Mouse (Mus musculus): ENCODE data around the gene Esrrg. TPM values are rescaled to one million over a fixed set of nuclear protein-coding genes. Genes with fewer than 3 reads are reported as not detected.

Esrrg gene
- polyA plus RNA-seq, 1 experiment, result 0.60 TPM

DNA sequence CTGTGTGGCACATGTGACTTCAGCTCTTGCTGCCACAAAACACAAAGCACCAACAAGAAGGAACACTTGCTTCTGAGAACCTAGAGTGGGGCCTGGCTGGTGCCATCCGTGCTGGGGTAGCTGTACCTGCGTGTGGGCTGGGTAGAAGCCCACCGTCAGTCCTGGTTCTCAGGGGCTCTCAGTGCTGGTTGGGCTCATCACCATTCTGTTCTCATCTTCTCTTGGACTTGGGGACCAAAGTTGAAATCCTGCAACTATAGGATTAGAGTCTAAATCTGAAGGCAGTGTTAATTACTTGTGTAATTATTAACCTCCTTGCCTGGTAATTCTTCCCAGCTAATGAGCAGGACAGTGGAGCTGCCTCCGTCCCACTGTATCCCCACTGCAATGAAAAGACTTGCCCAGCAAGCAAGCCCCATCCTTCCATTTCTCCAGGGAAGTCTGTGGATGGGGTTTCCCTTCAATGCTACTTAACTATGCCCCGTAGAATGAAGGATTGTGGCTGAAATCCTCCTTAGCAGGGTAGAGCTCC lies 199.9 kb downstream of the Esrrg start:
- WGBS, result 77% methylated on average over 5 of the region's 5 CpGs
- no peak for DNase-seq (ENCODE audit: low read depth, low spot score)

DNA sequence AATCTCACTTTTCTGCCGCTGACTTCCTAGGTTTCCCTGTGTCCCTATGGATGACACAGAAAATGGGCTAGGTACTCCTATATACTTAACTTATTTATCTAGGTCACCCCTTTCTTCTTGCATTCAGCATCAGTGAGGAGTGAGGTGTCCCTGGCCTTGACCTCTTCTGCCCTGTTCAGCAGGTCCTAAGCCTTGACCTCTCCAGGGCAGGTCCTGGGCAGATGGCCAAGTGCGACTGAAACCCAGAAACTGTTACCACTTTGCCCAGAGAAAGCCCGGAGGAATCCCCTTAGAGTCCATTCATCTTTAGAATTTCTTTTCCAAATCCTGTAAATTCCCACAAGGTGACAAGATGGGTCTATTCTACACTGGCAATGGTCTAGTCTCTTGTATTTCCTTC lies 201.0 kb downstream of the Esrrg start:
- no peak for DNase-seq (ENCODE audit: low read depth, low spot score)
- 78% methylated on average over 3 of the region's 3 CpGs for WGBS

DNA sequence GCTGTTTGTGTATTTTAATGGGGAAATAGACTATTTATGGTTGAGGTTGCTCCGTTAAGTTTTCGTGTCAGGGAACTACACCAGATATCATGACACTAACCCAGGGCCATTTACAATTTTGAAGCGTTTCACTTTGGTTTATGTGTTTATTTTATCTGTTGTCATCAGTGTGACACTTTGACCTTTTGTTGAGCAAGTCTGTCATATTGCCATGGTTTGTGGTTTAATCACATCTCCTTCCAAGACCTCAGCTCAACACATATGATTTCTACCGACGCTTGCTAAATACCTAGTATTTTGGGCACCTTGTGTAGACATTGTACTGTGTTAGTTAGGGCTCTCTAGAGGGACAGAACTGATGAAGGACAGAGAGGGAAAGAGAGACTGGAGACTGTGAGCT lies 210.8 kb downstream of the Esrrg start:
- 76% methylated on average over 5 of the region's 5 CpGs for WGBS
- DNase-seq (ENCODE audit: low read depth, low spot score), result no peak

DNA sequence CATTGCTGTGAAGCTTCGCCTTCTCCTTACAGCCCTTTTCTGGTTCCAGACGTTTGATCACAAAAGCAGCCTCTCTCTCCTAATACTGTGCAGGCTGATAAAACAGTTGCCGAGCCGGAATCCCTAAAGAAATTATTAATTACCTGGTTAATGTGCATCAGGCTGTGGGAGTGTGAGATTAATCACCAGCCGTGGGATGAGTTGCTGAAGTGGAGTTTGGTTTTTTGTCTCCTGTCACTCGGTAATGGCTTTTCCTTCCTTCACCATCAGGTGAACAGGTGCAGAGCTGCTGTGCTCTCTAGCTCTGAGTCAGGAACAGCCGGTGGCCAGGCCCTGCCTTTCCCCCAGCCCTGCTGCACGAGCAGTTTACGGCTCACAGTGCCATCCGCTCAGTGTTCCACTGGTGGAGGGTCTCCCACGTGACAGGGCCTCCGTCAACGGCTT lies 212.8 kb downstream of the Esrrg start:
- 86% methylated on average over 13 of the region's 13 CpGs for WGBS
- DNase-seq (ENCODE audit: low read depth, low spot score), result no peak

DNA sequence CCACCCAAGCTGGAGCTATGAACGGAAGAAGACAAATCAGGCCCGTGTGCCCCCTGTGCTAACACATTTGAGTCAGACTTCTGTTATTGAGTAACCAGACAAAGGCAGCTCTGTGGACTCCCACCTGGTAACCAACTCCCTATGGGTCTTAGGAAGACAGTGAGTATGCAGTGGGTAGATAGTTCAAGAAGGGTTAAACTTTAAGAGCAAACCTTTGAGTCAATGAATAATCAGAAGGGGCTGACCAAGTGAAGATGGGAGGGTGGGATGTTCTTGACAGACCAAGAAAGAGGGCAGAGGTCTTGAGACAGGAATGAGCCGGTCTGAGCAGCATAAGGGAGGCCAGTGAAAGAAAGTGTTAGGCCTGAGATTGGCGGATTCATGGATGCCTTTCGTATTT lies 214.8 kb downstream of the Esrrg start:
- WGBS, result 66% methylated on average over 5 of the region's 5 CpGs
- DNase-seq (ENCODE audit: low read depth, low spot score), result no peak

DNA sequence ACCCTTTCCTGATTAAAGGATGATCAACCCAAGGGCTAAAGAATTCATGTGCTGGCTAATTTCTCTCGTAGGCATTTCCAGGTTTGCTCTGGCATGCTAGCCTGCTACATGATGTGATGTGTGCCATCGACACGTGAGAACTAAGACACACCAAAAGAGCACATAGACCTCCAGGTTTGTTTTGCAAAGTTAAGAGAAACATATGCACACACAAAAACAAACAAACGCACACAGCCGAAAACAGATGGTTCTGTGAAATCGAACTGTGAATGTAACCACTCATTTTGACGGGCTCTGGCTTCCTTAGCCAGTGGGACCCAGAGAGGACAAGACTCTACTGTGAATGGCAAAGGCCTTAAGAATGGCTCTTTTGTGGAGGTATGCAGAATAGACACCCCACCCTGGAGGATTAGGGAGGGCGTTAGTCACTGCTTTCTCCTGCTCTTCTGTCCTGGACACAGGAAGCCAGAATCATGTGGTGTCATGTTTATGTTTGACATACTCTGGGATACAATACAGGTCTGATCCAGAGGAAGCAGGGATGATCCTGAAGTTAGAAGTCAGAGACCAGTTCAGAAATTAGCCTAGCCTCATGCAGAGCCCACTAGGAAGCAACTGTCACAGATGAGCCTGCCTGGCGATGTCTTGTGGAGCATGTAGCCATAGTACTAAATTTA lies 217.0 kb downstream of the Esrrg start:
- DNase-seq (ENCODE audit: low read depth, low spot score), result no peak

DNA sequence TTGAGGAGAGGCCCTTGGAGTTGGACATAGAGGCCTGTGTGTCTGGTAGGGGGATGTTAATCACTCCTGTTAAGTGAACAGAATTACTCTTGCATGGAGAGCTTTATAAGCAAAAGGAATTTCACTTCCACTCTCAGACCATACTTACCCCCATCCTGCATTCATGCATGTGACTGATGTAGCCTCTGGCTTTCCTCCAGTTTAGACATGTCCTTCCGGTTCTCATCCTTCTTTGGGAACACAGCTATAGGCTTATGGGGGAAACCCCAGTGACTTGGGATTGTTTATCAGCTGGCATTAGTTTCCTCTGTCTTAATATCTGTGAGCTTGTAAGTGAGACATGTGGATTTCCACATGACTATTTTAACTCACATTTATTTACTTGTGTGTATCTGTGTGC lies 217.5 kb downstream of the Esrrg start:
- no peak for DNase-seq (ENCODE audit: low read depth, low spot score)
- 67% methylated on average over 1 of the region's 1 CpGs for WGBS

More for the DNA sequence above, 217.0 kb downstream of the Esrrg start:
- 88% methylated on average over 9 of the region's 9 CpGs for WGBS

DNA sequence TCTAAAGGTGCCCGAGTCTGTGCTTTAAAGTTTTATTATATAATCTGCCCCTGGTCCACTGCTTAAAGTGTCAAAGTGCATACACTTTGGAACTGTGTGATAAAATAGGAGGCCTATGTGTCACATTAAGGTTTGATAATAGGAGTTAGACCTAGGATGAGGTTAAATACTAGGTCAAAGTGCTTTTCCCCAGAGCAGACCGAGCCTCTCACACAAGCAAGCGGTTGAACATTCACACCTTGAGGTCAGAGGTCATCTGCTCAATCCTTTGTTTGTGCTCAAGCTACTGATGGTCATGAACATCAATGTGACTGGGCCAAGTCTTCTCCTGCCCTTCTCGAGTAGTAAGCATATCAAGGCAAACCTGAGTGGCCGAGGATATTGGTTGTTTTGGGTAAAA lies 218.3 kb downstream of the Esrrg start:
- WGBS, result 66% methylated on average over 5 of the region's 5 CpGs

DNA sequence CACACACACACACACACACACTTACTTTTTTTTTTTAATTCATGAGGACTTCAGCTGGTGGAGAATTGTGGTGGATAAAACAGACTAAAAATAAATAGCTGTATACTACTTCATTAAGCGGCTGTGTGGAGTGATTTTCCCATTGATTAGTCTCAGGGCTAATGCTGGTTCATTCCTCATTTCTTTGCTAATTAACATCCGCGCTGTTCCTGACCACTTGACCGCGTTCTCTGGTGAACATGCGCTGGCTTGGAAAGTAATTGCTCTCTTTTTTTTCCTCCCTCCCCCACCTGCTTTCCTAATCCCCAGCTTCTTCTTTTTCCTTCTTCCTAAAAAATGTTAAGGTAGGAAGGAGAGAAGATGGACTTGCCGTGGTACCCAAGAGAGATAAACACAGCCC lies 222.3 kb downstream of the Esrrg start:
- 95% methylated on average over 7 of the region's 7 CpGs for WGBS
- no peak for DNase-seq (ENCODE audit: low read depth, low spot score)

More for the DNA sequence above, 218.3 kb downstream of the Esrrg start:
- DNase-seq (ENCODE audit: low read depth, low spot score), result no peak

DNA sequence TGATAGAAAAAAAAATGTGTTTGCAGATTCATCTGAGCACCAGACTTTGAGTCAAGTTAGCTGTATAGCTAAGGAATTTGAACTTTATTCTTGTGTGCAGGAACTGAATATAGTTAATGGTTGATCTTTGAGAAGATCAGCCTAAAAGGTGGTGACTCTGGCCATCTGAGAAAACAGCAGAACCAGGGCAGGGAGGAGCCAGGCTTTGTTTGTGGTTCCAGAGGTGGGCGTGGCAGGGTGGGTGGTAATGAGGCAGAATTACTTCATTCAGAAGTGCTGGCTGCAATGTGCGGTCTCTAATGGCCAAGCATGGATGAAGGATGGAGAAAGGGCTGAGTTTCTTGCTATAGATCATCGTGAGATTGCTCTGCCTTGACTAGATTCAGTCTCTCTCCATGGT lies 224.3 kb downstream of the Esrrg start:
- WGBS, result 21% methylated on average over 3 of the region's 3 CpGs
- DNase-seq (ENCODE audit: low read depth, low spot score), result no peak

DNA sequence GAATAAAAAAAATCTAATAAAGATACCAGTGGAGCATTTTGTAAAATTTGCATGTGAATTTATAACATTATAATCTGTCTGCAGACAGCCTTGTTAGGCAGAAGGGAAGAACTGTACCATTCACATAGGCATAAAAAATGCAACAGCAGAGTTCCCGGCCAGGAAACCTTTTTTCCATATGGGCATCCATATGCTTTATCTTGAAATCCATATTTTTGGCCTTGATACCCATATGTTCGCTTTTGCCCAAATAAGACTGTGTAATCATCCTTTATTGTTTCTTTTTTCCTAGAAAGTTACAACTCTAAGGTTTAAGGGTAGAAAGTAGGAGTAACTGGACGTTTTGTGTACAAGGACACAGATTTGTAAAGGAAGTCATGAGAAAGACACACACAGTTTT lies 226.0 kb downstream of the Esrrg start:
- no peak for DNase-seq (ENCODE audit: low read depth, low spot score)
- 90% methylated on average over 3 of the region's 3 CpGs for WGBS

DNA sequence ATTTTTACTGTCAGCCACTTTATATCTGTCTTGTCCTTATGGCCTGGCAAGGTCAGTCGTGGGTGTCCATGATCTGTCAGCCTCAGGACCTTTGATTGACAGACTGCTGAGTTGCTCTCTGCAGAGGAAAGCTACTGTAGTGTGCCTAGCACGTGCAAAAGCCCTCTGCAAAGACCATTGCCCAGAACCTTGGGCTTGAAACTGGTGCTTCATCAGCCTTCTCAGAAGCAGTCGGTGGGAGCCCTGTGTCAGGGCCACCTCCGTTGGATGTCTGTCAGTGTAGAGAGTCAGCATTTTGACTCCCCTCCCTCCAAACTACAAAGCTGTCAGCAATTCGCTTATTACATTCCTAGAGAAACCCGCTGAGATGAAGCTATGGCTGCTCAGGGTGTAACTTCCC lies 227.8 kb downstream of the Esrrg start:
- 64% methylated on average over 6 of the region's 6 CpGs for WGBS

DNA sequence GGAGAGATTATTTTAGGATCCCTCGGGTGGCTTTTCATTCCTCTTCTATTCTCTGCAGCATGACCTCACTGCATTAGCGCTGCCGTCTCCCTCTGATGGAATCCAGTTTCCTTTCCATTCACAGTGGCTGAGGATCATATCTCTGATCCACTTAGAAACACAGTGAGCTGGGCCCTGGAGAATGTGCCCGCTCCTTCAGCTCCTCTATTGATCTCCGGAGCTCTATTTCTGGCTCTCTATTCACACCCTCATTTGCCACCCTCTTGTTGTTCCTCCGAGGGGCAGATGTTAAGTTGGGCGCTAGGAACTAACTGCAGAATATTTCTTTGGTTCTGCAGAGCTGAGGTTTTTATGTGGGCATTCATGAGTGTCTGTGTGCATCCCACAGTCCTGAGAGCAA lies 228.3 kb downstream of the Esrrg start:
- 66% methylated on average over 7 of the region's 7 CpGs for WGBS
- DNase-seq (ENCODE audit: low read depth, low spot score), result no peak

More for the DNA sequence above, 227.8 kb downstream of the Esrrg start:
- no peak for DNase-seq (ENCODE audit: low read depth, low spot score)

DNA sequence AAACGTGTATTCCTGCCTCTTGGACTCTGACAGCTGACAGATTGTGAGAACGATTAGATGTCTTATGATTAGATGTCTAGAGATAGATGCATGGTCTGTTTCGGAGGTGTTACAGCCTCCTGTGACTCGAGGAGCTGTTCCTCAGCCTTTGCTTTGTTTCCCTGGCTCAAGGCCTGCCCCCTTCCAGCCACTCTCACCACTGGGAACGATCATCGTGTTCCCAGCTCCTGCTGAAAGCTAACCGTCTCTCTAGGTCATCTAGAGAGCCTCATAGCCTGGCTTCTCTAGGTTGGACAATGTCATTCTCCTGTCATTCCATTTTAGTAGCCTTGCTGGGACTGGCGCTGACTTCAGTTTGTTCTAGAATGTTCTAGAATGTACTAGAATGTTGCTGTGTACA lies 233.0 kb downstream of the Esrrg start:
- 82% methylated on average over 8 of the region's 8 CpGs for WGBS
- DNase-seq (ENCODE audit: low read depth, low spot score), result no peak

DNA sequence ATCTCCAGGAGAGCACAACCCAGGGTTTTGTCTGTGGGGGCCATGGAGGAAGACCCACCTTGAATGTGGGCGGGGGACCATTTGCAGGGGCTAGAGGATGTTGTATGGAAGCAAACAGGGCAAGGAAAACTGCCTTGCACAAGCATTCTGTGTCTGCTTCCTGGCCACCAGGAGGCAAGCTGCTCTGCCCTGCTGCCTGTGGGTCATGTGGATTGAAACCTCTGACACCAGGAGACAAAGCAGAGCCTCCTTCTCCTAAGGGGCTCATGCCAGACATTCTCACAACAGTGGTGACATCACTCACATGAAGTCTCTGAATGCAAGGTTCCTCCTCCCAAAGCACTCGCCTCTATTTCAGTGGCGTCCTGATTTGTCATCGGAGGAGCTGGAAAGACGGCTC lies 234.1 kb downstream of the Esrrg start:
- WGBS, result 90% methylated on average over 5 of the region's 5 CpGs
- DNase-seq (ENCODE audit: low read depth, low spot score), result no peak

DNA sequence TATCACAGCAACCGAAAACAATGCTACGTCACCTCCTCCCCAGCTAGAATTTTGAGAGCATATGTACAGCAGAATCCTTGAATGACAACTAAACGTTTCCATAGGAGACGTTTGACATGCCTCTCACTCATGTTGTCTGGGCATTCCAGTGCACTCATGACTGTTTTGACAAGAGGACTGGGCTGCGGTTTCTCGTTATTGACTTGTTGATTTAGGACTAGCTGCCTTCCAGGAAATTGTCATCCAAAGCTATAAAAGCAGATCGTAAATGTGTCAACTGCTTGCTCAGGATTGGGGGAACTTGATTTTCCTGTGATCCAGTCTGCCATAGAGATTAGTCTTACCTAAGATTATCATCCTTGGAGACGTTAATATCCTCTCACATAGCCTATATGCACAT lies 245.6 kb downstream of the Esrrg start:
- WGBS, result 17% methylated on average over 8 of the region's 8 CpGs
- DNase-seq (ENCODE audit: low read depth, low spot score), result peak; percentile 40

DNA sequence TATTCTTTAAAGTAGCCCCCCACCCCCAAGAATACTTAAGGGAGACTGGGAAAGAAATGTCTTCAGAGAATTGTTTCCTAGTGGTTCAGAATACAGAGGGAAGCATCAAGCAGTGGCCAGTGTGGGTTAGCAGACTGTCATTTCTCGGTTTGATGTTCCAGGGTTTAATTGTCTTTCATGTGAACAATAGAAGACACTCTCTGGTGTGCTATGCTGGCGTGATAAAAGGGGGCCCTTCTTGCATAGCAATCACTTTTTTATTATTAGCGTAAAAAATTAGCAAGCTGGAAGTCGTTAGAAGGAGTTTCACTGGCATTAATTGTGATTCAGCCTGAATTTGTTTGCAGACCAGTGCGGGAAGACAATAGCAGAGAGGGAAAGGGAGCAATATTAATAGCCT lies 253.7 kb downstream of the Esrrg start:
- DNase-seq (ENCODE audit: low read depth, low spot score), result no peak
- 83% methylated on average over 5 of the region's 5 CpGs for WGBS

DNA sequence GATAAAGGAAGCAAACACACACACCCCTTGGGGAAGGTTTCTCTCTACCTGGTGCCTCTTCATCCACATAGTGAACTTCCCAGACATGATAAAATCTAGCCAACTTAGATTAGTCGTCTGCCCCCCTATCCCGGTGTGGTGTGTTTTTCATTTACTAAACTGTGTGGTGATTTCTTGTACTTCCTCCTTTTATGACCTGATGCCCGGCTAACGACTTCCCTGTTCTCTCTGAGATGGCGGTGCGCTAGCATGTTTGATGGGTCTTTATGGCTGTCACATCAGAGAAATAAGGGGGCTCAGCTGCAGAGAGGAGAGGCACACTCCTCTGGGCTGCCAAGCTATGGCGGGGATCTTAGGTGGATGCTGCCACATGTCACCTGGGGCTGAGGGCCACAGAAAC lies 259.8 kb downstream of the Esrrg start:
- 25% methylated on average over 7 of the region's 7 CpGs for WGBS
- no peak for DNase-seq (ENCODE audit: low read depth, low spot score)

DNA sequence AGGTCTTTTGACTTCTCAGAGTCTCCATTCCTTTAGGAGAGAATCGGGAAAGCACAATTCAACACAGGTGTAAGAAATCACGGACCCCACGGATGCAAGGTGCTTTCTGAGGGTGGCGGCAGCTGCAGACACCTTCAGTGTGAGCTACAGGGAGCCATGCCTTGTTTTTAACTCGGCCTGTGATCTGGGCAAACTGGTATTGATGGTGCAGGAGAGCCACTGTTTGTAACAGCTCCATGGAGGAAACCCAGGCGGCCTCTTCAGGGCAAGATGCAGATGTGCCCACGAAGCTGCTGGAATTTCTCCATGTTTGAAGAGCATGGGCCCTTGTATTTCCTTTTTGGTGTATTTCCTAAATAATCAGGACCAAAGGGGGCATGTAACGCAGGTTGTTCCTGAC lies 263.6 kb downstream of the Esrrg start:
- DNase-seq (ENCODE audit: low read depth, low spot score), result no peak
- 54% methylated on average over 8 of the region's 8 CpGs for WGBS

DNA sequence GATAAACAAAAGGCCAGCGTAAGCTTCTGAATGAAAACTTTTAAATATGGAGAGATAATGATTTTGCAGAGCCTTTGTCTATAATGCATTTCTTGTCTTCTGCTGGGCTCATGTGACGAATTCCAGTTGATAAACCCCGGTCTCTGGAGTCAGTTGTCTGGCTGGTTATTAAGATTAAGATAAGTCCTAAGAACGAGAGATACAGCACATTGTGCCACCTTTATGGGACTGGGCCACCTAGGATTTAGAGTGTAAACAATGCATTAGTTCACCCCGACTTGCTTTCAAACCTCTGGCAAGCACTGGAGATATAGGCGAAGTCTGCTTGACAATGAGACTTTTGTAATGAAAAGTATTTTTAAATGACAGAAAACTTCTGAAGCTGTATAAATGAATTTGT lies 264.2 kb downstream of the Esrrg start:
- no peak for DNase-seq (ENCODE audit: low read depth, low spot score)
- WGBS, result 49% methylated on average over 6 of the region's 6 CpGs

DNA sequence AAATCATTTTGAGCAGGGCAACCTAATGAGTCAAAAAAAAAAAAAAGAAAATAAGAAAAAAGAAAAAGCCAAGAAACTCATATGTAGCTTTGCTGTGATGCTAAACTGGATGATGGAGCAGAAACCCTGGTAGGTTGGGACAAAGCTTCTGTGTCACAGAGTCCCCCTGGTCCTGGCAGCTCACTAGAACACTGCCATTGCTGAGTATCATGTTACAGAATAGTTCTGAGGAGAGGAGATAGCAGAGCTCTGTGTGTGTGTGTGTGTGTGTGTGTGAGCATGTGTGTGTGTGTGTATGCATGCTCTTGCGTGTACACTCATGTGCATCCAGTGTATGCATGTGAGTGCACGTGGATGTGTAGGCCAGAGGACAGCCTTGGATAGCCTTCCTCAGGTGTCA lies 265.2 kb downstream of the Esrrg start:
- no peak for DNase-seq (ENCODE audit: low read depth, low spot score)
- WGBS, result 93% methylated on average over 2 of the region's 2 CpGs

DNA sequence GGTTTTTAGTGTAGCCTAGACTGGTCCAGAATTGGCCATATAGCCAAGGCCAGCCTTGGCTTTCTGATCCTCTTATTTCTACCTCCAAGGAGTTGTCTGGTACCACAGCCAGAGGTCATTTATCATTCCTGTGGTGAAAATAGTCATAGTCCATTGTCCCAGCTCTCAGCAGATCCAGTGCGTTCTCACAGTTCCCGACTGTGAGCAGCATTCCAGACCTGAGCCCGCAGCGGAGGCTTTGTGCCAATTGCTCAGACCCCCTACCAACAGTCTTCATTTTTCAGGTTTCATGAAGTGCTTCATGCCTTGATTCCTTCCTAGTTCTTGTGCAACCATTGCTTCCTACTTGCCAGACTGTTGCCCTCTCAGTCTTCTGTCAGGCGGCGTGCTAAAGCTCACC lies 278.7 kb downstream of the Esrrg start:
- 93% methylated on average over 6 of the region's 6 CpGs for WGBS
- no peak for DNase-seq (ENCODE audit: low read depth, low spot score)
